Mouse (Mus musculus) stomach, embryonic 14.5 days (tissue): ENCODE results near the gene Ifitm2. TPM values are rescaled to one million over a fixed set of nuclear protein-coding genes. Genes with fewer than 3 reads are reported as not detected.

Experiments
- ATAC-seq: fragments of 200-750 bp; cut with Nextera tagmentation; 2 replicates; pipeline ENCODE4 v1.8.0; 2017; ENCODE audit warnings: low read depth, moderate TSS enrichment; ENCODE audit not compliant: insufficient number of reproducible peaks, insufficient read depth, low FRiP score
- H3K27ac ChIP-seq: fragments of 300-500 bp; sonication (generic); 2 replicates; pipeline ENCODE4 v1.5.1; 2014; ENCODE audit warnings: mild to moderate bottlenecking, low read length, moderate library complexity, mixed read lengths
- H3K27me3 ChIP-seq: fragments of 300-500 bp; sonication (generic); 2 replicates; pipeline ENCODE4 v1.6.1; 2014; ENCODE audit warnings: low read length, control low read depth, mixed read lengths; ENCODE audit not compliant: control insufficient read depth, insufficient read depth
- H3K36me3 ChIP-seq: fragments of 300-500 bp; sonication (generic); 2 replicates; pipeline ENCODE4 v1.6.1; 2014; ENCODE audit warnings: mild to moderate bottlenecking, control low read depth, low read length, moderate library complexity, mixed read lengths; ENCODE audit not compliant: control insufficient read depth, insufficient read depth
- H3K4me1 ChIP-seq: fragments of 300-500 bp; sonication (generic); 2 replicates; pipeline ENCODE4 v1.6.1; 2014; ENCODE audit warnings: low read length, control low read depth, mixed read lengths; ENCODE audit not compliant: control insufficient read depth, insufficient read depth
- H3K4me2 ChIP-seq: fragments of 300-500 bp; sonication (generic); replicated peaks from 2 replicates; pipeline ENCODE4 v1.6.1; 2014; ENCODE audit warnings: low read depth, low read length, control low read depth
- H3K4me3 ChIP-seq: fragments of 300-500 bp; sonication (generic); 2 replicates; pipeline ENCODE4 v1.5.1; 2014; ENCODE audit warnings: low read depth, low read length, control low read depth
- H3K9ac ChIP-seq: fragments of 300-500 bp; sonication (generic); replicated peaks from 2 replicates; pipeline ENCODE4 v1.6.1; 2014; ENCODE audit warnings: low read depth, mild to moderate bottlenecking, control low read depth, low read length, moderate library complexity, mixed read lengths
- H3K9me3 ChIP-seq: fragments of 300-500 bp; sonication (generic); 2 replicates; pipeline ENCODE4 v1.6.1; 2016; ENCODE audit warnings: low read depth, low read length, control low read depth; ENCODE audit not compliant: control insufficient read depth
- WGBS: fragments of 180-500 bp; shearing (Covaris S2); extraction: QIAGEN DNeasy Blood & Tissue Kit; methylation state at CpG from one replicate; pipeline ENCODE4 v1.1.7; 2014; 5-methylcytosine and 5-hydroxymethylcytosine counted together
- polyA plus RNA-seq: library from polyadenylated mRNA; unstranded; fragments of >200 nt; fragmentation: Nextera tagmentation; extraction: Ambion mirVana; gene quantifications from 2 replicates; pipeline ENCODE4 v1.2.1, GENCODE M21; 2014

Ifitm2 gene
- polyA plus RNA-seq, 1 experiment from 2014 or later = 1,501 TPM

DNA sequence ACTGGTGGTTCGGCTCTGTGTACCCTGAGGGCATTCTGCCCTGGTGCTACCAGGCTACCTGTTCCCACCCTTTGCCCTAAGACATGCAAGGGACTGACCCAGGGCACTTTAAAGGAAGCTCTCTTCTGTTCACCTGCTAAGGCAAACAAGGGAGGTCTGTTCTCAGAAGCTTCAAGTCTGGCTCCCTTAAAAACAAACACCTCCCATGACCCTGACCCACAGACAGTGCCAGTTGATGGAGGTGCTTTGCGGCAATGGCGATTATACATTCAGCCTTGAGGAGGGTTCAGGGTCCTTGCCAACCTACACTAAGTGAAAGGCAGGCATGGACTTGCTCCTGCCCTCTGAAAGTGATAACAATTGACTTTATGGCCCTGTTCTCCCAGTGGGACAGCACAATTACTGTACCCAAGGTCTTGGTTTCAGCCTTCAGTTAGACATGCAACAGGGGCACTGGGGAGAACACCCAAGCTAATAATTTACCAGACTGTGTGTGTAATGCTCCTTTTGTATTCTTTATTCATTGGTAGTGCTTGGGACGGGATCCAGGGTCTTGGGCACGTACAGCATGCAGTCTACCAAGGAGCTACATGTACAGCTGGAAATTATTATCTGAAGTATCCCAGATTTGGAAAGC, 42.8 kb downstream of the Ifitm2 start:
- ATAC-seq = peak; percentile 79

DNA sequence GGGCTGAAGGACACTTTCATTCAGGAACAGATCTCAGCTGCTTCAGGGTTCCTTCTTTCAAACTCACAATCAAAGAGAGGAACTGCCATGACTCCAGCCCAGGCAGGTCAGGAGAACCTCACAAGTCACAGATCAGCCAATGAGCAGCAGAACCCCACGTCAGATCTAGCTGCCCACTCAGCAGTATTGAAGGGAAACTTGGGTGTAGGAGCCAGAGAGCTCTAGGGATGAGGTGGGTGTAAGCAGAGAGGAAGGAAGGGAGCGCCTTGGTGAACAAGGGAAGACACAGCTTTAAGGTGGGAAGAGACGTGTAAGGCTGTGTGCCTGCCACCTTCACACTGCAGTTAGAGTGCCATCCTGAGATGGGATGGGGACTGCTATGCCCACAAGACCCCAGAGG, 43.5 kb downstream of the Ifitm2 start:
- Histone ChIP-seq H3K4me1 (no peaks in the 10 kb centered on the region), H3K27me3 (no peaks in the 10 kb centered on the region), H3K27ac (peak overlapping the region; percentile 4; the same call in 1 of the 2 replicates), H3K9me3 (no peaks in the 10 kb centered on the region), H3K4me2 (no peak overlapping the region), H3K4me3 (no peak overlapping the region), H3K36me3 (no peaks in the 10 kb centered on the region), H3K9ac (no peak overlapping the region)
- 67% methylated on average over 3 of the region's 3 CpGs for WGBS
- no peak for ATAC-seq

More for the DNA sequence above, 42.8 kb downstream of the Ifitm2 start:
- WGBS = 56% methylated on average over 5 of the region's 5 CpGs
- Histone ChIP-seq H3K27me3 (no peaks in the 10 kb centered on the region), H3K4me3 (no peak overlapping the region), H3K27ac (peak overlapping the region; percentile 4; the same call in 1 of the 2 replicates), H3K36me3 (no peaks in the 10 kb centered on the region), H3K4me2 (no peak overlapping the region), H3K4me1 (no peaks in the 10 kb centered on the region), H3K9ac (no peak overlapping the region), H3K9me3 (no peaks in the 10 kb centered on the region)

DNA sequence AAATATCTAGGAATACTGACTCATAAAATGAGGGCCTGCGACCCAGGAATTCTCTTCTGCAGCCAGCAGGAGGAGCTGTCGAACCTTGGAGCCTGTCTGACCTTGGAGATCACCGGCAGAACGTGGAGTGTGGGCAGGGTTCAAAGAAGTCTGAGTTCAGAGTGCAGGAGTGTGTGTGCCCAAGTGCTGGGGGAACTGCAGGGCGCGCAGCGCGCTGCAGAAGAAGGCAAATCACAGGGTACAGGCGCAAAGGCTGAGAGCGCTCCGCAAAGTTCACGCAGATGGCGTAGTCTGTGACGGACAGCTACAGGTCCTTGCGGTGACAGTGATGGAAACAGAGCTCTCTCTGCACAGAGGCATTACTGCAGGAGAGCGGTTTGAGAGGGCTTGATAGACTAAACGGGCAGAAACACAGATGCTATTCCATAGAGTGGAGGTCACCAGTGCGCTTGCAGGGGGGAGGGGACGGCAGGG, 47.1 kb downstream of the Ifitm2 start:
- WGBS = 2% methylated on average over 19 of the region's 19 CpGs
- H3K9ac ChIP-seq = no peak overlapping the region

DNA sequence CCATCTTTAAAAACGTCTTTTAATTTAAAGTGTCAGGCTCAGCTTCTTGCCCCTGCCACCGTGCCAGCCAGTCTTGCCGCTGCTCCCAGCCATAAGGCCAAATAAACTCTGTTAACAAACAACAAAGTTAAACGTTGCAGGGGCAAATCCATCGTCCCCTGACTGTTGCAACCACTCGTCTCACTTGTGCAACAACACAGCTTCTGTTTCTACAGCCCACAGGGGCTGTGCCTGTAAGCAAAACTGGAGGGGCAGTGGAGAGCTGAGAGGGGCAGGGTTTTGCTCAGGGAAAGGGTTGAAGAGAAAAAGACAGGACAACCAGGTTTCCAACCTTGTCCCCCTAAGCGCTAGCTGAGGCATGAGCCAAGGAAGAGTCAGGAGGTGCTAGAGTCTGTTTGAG, 47.6 kb downstream of the Ifitm2 start:
- Histone ChIP-seq H3K4me1 (no peaks in the 10 kb centered on the region), H3K36me3 (no peaks in the 10 kb centered on the region), H3K9me3 (no peaks in the 10 kb centered on the region), H3K4me2 (no peak overlapping the region), H3K27me3 (no peaks in the 10 kb centered on the region), H3K27ac (no peak overlapping the region), H3K4me3 (no peak overlapping the region), H3K9ac (no peak overlapping the region)
- WGBS = 50% methylated on average over 7 of the region's 7 CpGs
- 0 out of 2 replicates have a peak, but pooled peaks have one; percentile 3 for ATAC-seq

More for the DNA sequence above, 47.1 kb downstream of the Ifitm2 start:
- Histone ChIP-seq H3K27me3 (no peaks in the 10 kb centered on the region), H3K27ac (no peak overlapping the region), H3K36me3 (no peaks in the 10 kb centered on the region), H3K9me3 (no peaks in the 10 kb centered on the region), H3K4me1 (no peaks in the 10 kb centered on the region), H3K4me2 (peak overlapping the region; percentile 83), H3K4me3 (peak overlapping the region; percentile 35)
- peak; percentile 66 for ATAC-seq

DNA sequence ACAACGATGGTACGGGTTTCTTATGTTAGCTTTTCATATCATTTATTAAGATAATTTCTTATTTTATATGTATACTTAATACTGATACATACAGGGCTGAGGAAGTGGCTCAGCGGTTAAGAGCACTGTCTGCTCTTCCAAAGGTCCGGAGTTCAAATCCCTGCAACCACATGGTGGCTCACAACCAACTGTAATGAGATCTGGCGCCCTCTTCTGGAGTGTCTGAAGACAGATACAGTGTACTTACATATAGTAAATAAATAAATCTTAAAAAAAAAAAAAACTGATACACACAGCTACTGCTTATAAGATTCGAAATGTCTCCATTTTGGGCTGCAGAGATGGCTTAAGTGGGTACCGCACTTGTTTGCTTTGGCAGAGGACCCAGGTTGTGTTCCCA, 48.1 kb downstream of the Ifitm2 start:
- Histone ChIP-seq H3K9ac (no peak overlapping the region), H3K9me3 (no peaks in the 10 kb centered on the region), H3K4me1 (no peaks in the 10 kb centered on the region), H3K4me3 (no peak overlapping the region), H3K27ac (no peak overlapping the region), H3K4me2 (no peak overlapping the region), H3K27me3 (no peaks in the 10 kb centered on the region), H3K36me3 (no peaks in the 10 kb centered on the region)
- no peak for ATAC-seq
- WGBS = 81% methylated on average over 7 of the region's 7 CpGs

DNA sequence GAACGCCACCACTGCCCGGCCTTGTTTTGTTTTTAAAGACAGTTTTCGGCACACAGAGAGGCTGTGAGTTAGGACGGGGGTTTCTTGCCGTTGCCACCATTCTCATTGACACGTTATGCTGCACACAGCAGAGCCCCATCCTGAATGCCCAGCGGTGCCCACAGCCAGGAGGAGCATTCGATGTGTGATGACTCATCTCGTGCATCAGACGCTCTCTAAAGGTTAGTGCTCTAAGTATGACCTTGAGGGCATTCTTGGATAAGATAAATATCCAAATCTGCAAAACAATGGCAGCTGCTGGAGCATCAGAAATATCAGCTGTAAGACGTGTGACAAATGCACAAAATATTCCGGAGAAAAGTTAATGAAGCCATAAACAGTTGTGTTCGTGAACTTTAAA, 48.7 kb downstream of the Ifitm2 start:
- no peak overlapping the region for H3K9ac ChIP-seq
- no peak overlapping the region for H3K4me3 ChIP-seq
- no peaks in the 10 kb centered on the region for H3K27me3 ChIP-seq
- H3K9me3 ChIP-seq = no peaks in the 10 kb centered on the region
- 72% methylated on average over 13 of the region's 13 CpGs for WGBS
- H3K4me1 ChIP-seq = no peaks in the 10 kb centered on the region
- no peak for ATAC-seq
- no peak overlapping the region for H3K27ac ChIP-seq
- no peaks in the 10 kb centered on the region for H3K36me3 ChIP-seq
- H3K4me2 ChIP-seq = no peak overlapping the region

- no peak overlapping the region for H3K27ac ChIP-seq
- no peaks in the 10 kb centered on the region for H3K9me3 ChIP-seq
- no peak overlapping the region for H3K4me3 ChIP-seq
- no peak overlapping the region for H3K4me2 ChIP-seq
- no peaks in the 10 kb centered on the region for H3K4me1 ChIP-seq
- H3K9ac ChIP-seq = no peak overlapping the region
- 77% methylated on average over 2 of the region's 2 CpGs for WGBS
- no peak for ATAC-seq
- no peaks in the 10 kb centered on the region for H3K36me3 ChIP-seq
- H3K27me3 ChIP-seq = no peaks in the 10 kb centered on the region
Measured at GRCm38 (mm10) chr7:140905642-140906081, 50.1 kb downstream of the Ifitm2 start.
